Mouse (Mus musculus): Measurements from ENCODE around the gene Fam78b. TPM values are rescaled to one million over a fixed set of nuclear protein-coding genes. Genes with fewer than 3 reads are reported as not detected.

Fam78b gene
- polyA plus RNA-seq, 1 experiment: 21.7 TPM

- no peaks in the 10 kb centered on the region for H3K4me1 ChIP-seq (ENCODE audit: control insufficient read depth, insufficient read depth, low read length)
- TF ChIP-seq CTCF (IDR thresholded peaks at IDR 0.05; ENCODE audit: extremely low read depth, insufficient read depth, low read length): no peak
- no peak for TF ChIP-seq POLR2A (IDR thresholded peaks at IDR 0.05; ENCODE audit: extremely low read depth, insufficient read depth, low read length)
- no peak overlapping the region for H3K4me3 ChIP-seq (ENCODE audit: insufficient read depth, low read length)
- no peak overlapping the region for H3K27ac ChIP-seq (ENCODE audit: insufficient read depth, low read length)
These were observed 103.9 kb downstream of the Fam78b start for GRCm38 (mm10) chr1:167104956-167105626.

GRCm38 (mm10) chr1:167105916-167106315 lies 104.7 kb downstream of the Fam78b start:
- Histone ChIP-seq H3K4me1 (ENCODE audit: control insufficient read depth, insufficient read depth, low read length) (no peaks in the 10 kb centered on the region), H3K4me3 (ENCODE audit: insufficient read depth, low read length) (no peak overlapping the region), H3K27ac (ENCODE audit: insufficient read depth, low read length) (no peak overlapping the region)
- TF ChIP-seq POLR2A (IDR thresholded peaks at IDR 0.05; ENCODE audit: extremely low read depth, insufficient read depth, low read length) (no peak), CTCF (IDR thresholded peaks at IDR 0.05; ENCODE audit: extremely low read depth, insufficient read depth, low read length) (no peak)

- Histone ChIP-seq H3K27ac (ENCODE audit: insufficient read depth, low read length) (no peak overlapping the region), H3K4me1 (ENCODE audit: control insufficient read depth, insufficient read depth, low read length) (no peaks in the 10 kb centered on the region), H3K4me3 (ENCODE audit: insufficient read depth, low read length) (no peak overlapping the region)
- no peak for TF ChIP-seq POLR2A (IDR thresholded peaks at IDR 0.05; ENCODE audit: extremely low read depth, insufficient read depth, low read length)
- TF ChIP-seq CTCF (IDR thresholded peaks at IDR 0.05; ENCODE audit: extremely low read depth, insufficient read depth, low read length): no peak
These were observed 107.8 kb downstream of the Fam78b start for GRCm38 (mm10) chr1:167108973-167109509.

- Histone ChIP-seq H3K27ac (ENCODE audit: insufficient read depth, low read length) (no peak overlapping the region), H3K4me1 (ENCODE audit: control insufficient read depth, insufficient read depth, low read length) (no peaks in the 10 kb centered on the region), H3K4me3 (ENCODE audit: insufficient read depth, low read length) (no peak overlapping the region)
- TF ChIP-seq CTCF (IDR thresholded peaks at IDR 0.05; ENCODE audit: extremely low read depth, insufficient read depth, low read length) (no peak), POLR2A (IDR thresholded peaks at IDR 0.05; ENCODE audit: extremely low read depth, insufficient read depth, low read length) (no peak)
These were observed 113.3 kb downstream of the Fam78b start for GRCm38 (mm10) chr1:167114363-167115050.

- no peak overlapping the region for H3K4me3 ChIP-seq (ENCODE audit: insufficient read depth, low read length)
- no peak overlapping the region for H3K27ac ChIP-seq (ENCODE audit: insufficient read depth, low read length)
- no peaks in the 10 kb centered on the region for H3K4me1 ChIP-seq (ENCODE audit: control insufficient read depth, insufficient read depth, low read length)
- TF ChIP-seq POLR2A (IDR thresholded peaks at IDR 0.05; ENCODE audit: extremely low read depth, insufficient read depth, low read length): no peak
- TF ChIP-seq CTCF (IDR thresholded peaks at IDR 0.05; ENCODE audit: extremely low read depth, insufficient read depth, low read length): no peak
These were observed 113.9 kb downstream of the Fam78b start for GRCm38 (mm10) chr1:167115121-167115520.

- H3K27ac ChIP-seq (ENCODE audit: insufficient read depth, low read length): no peak overlapping the region
- no peak overlapping the region for H3K4me3 ChIP-seq (ENCODE audit: insufficient read depth, low read length)
- TF ChIP-seq CTCF (IDR thresholded peaks at IDR 0.05; ENCODE audit: extremely low read depth, insufficient read depth, low read length) (no peak), POLR2A (IDR thresholded peaks at IDR 0.05; ENCODE audit: extremely low read depth, insufficient read depth, low read length) (no peak)
- no peaks in the 10 kb centered on the region for H3K4me1 ChIP-seq (ENCODE audit: control insufficient read depth, insufficient read depth, low read length)
These were observed 115.5 kb downstream of the Fam78b start for GRCm38 (mm10) chr1:167116733-167117132.

GRCm38 (mm10) chr1:167118971-167119370 lies 117.8 kb downstream of the Fam78b start:
- Histone ChIP-seq H3K27ac (ENCODE audit: insufficient read depth, low read length) (no peak overlapping the region), H3K4me1 (ENCODE audit: control insufficient read depth, insufficient read depth, low read length) (no peaks in the 10 kb centered on the region), H3K4me3 (ENCODE audit: insufficient read depth, low read length) (no peak overlapping the region)
- TF ChIP-seq CTCF (IDR thresholded peaks at IDR 0.05; ENCODE audit: extremely low read depth, insufficient read depth, low read length) (no peak), POLR2A (IDR thresholded peaks at IDR 0.05; ENCODE audit: extremely low read depth, insufficient read depth, low read length) (no peak)

GRCm38 (mm10) chr1:167119439-167119838 lies 118.2 kb downstream of the Fam78b start:
- Histone ChIP-seq H3K4me3 (ENCODE audit: insufficient read depth, low read length) (no peak overlapping the region), H3K27ac (ENCODE audit: insufficient read depth, low read length) (no peak overlapping the region), H3K4me1 (ENCODE audit: control insufficient read depth, insufficient read depth, low read length) (no peaks in the 10 kb centered on the region)
- TF ChIP-seq POLR2A (IDR thresholded peaks at IDR 0.05; ENCODE audit: extremely low read depth, insufficient read depth, low read length) (no peak), CTCF (IDR thresholded peaks at IDR 0.05; ENCODE audit: extremely low read depth, insufficient read depth, low read length) (no peak)

- Histone ChIP-seq H3K4me1 (ENCODE audit: control insufficient read depth, insufficient read depth, low read length) (no peaks in the 10 kb centered on the region), H3K27ac (ENCODE audit: insufficient read depth, low read length) (no peak overlapping the region), H3K4me3 (ENCODE audit: insufficient read depth, low read length) (no peak overlapping the region)
- no peak for TF ChIP-seq CTCF (IDR thresholded peaks at IDR 0.05; ENCODE audit: extremely low read depth, insufficient read depth, low read length)
- no peak for TF ChIP-seq POLR2A (IDR thresholded peaks at IDR 0.05; ENCODE audit: extremely low read depth, insufficient read depth, low read length)
These were observed 121.2 kb downstream of the Fam78b start for GRCm38 (mm10) chr1:167122436-167122835.

GRCm38 (mm10) chr1:167123551-167123950 lies 122.3 kb downstream of the Fam78b start:
- TF ChIP-seq CTCF (IDR thresholded peaks at IDR 0.05; ENCODE audit: extremely low read depth, insufficient read depth, low read length) (no peak), POLR2A (IDR thresholded peaks at IDR 0.05; ENCODE audit: extremely low read depth, insufficient read depth, low read length) (no peak)
- H3K4me1 ChIP-seq (ENCODE audit: control insufficient read depth, insufficient read depth, low read length): no peaks in the 10 kb centered on the region
- H3K27ac ChIP-seq (ENCODE audit: insufficient read depth, low read length): no peak overlapping the region
- H3K4me3 ChIP-seq (ENCODE audit: insufficient read depth, low read length): no peak overlapping the region
